Mouse (Mus musculus) liver, postnatal 0 days (tissue): ENCODE results near the gene Rasal1. TPM values are rescaled to one million over a fixed set of nuclear protein-coding genes. Genes with fewer than 3 reads are reported as not detected.

Experiments
- ATAC-seq: fragments of 200-750 bp; cut with Nextera tagmentation; 2 replicates; pipeline ENCODE4 v1.8.0; 2017; ENCODE audit warnings: mild to moderate bottlenecking, moderate library complexity
- DNase-seq: peaks from one replicate; pipeline ENCODE4 v3.0.0-alpha.2; 2016
- H3K27ac ChIP-seq: fragments of 300-500 bp; sonication (generic); 2 replicates; pipeline ENCODE4 v1.5.1; 2014; ENCODE audit warnings: antibody characterized with exemption, moderate library complexity, mild to moderate bottlenecking, low read depth
- H3K27me3 ChIP-seq: fragments of 300-500 bp; sonication (generic); 2 replicates; pipeline ENCODE4 v1.6.1; 2014; ENCODE audit warnings: low read length, control low read depth, mixed read lengths; ENCODE audit not compliant: insufficient read depth
- H3K36me3 ChIP-seq: fragments of 300-500 bp; sonication (generic); replicated peaks from 2 replicates; pipeline ENCODE4 v1.6.1; 2014; ENCODE audit warnings: mild to moderate bottlenecking, control low read depth, low read length, moderate library complexity, mixed read lengths; ENCODE audit not compliant: insufficient read depth
- H3K4me1 ChIP-seq: fragments of 300-500 bp; sonication (generic); 2 replicates; pipeline ENCODE4 v1.6.1; 2014; ENCODE audit warnings: antibody characterized with exemption, mild to moderate bottlenecking, control low read depth; ENCODE audit not compliant: insufficient read depth
- H3K4me2 ChIP-seq: fragments of 300-500 bp; sonication (generic); 2 replicates; pipeline ENCODE4 v1.6.1; 2014; ENCODE audit warnings: low read depth, mild to moderate bottlenecking, low read length, moderate library complexity, mixed read lengths
- H3K4me3 ChIP-seq: fragments of 300-500 bp; sonication (generic); 2 replicates; pipeline ENCODE4 v1.5.1; 2014; ENCODE audit warnings: low read depth, low read length
- H3K9ac ChIP-seq: fragments of 300-500 bp; sonication (generic); replicated peaks from 2 replicates; pipeline ENCODE4 v1.6.1; 2014; ENCODE audit warnings: mild to moderate bottlenecking, moderate library complexity
- H3K9me3 ChIP-seq: fragments of 300-500 bp; sonication (generic); 2 replicates; pipeline ENCODE4 v1.6.1; 2016; ENCODE audit warnings: mild to moderate bottlenecking, control low read depth, low read length, mixed read lengths
- CTCF ChIP-seq: sonication (generic); IDR thresholded peaks from 2 replicates; pipeline ENCODE4 v1.5.1; 2016; ENCODE audit warnings: antibody characterized with exemption, low read depth
- EP300 ChIP-seq: IDR thresholded peaks from 2 replicates; pipeline ENCODE4 v1.6.1; 2016; ENCODE audit warnings: antibody characterized with exemption, low read depth, mild to moderate bottlenecking
- WGBS: fragments of 180-500 bp; shearing (Covaris S2); extraction: QIAGEN DNeasy Blood & Tissue Kit; methylation state at CpG from one replicate; pipeline ENCODE4 v1.1.7; 2014; ENCODE audit not compliant: insufficient replicate concordance; 5-methylcytosine and 5-hydroxymethylcytosine counted together
- polyA plus RNA-seq: library from polyadenylated mRNA; unstranded; fragments of >200 nt; fragmentation: Nextera tagmentation; extraction: Ambion mirVana; gene quantifications from 2 replicates; pipeline ENCODE4 v1.2.1, GENCODE M21; 2015

Gene Rasal1
- 0.20 and 0.36 TPM in 2 replicates for polyA plus RNA-seq

GRCm38 (mm10) chr5:120648569-120649373 lies at the start of gene Rasal1:
Rasal1 (plus strand) TSS chr5:120648812.
- WGBS, result under 1% methylated on average over 47 of the region's 53 CpGs
- H3K4me1 ChIP-seq, result peaks cover 19% of the 10 kb centered on the region
- peak; percentile 72 for ATAC-seq

GRCm38 (mm10) chr5:120599625-120600024 lies 49.0 kb upstream of the Rasal1 start:
- Histone ChIP-seq H3K4me3 (no peak overlapping the region), H3K9ac (no peak overlapping the region), H3K4me1 (peaks cover 17% of the 10 kb centered on the region), H3K9me3 (no peaks in the 10 kb centered on the region), H3K4me2 (peak overlapping the region; percentile 44; the same call in 1 of the 2 replicates), H3K27me3 (no peaks in the 10 kb centered on the region), H3K27ac (no peak overlapping the region), H3K36me3 (no peaks in the 10 kb centered on the region)
- DNase-seq, result no peak
- WGBS, result 50% methylated on average over 6 of the region's 6 CpGs
- ATAC-seq, result peak; percentile 82
- no peak for TF ChIP-seq CTCF
- peak; percentile 73 for TF ChIP-seq EP300

More at GRCm38 (mm10) chr5:120648569-120649373, at the start of gene Rasal1:
- H3K9me3 ChIP-seq, result no peaks in the 10 kb centered on the region
- H3K27ac ChIP-seq, result no peak within 1 kb of the TSS
- peak; percentile 73 for DNase-seq
- peak within 1 kb of the TSS; percentile 66 for H3K4me2 ChIP-seq
- H3K4me3 ChIP-seq, result peak within 1 kb of the TSS; percentile 37
- peaks cover 27% of the 10 kb centered on the region for H3K27me3 ChIP-seq
- peak; percentile 63 for TF ChIP-seq CTCF
- no peak for TF ChIP-seq EP300
- H3K9ac ChIP-seq, result peak within 1 kb of the TSS; percentile 19
- no peaks in the 10 kb centered on the region for H3K36me3 ChIP-seq

GRCm38 (mm10) chr5:120600946-120601668 lies 47.5 kb upstream of the Rasal1 start:
- WGBS, result 62% methylated on average over 11 of the region's 11 CpGs
- Histone ChIP-seq H3K4me1 (peaks cover 22% of the 10 kb centered on the region), H3K36me3 (no peaks in the 10 kb centered on the region), H3K27ac (no peak overlapping the region), H3K9ac (no peak overlapping the region), H3K4me3 (no peak overlapping the region), H3K27me3 (no peaks in the 10 kb centered on the region), H3K9me3 (no peaks in the 10 kb centered on the region), H3K4me2 (no peak overlapping the region)
- ATAC-seq (peak; percentile 31; the same call in 1 of the 2 replicates), DNase-seq (peak; percentile 67)
- TF ChIP-seq CTCF (peak; percentile 88), EP300 (no peak)

GRCm38 (mm10) chr5:120602210-120602609 lies 46.4 kb upstream of the Rasal1 start:
- no peaks in the 10 kb centered on the region for H3K9me3 ChIP-seq
- 89% methylated on average over 12 of the region's 12 CpGs for WGBS
- H3K36me3 ChIP-seq, result no peaks in the 10 kb centered on the region
- no peak overlapping the region for H3K9ac ChIP-seq
- no peak overlapping the region for H3K4me3 ChIP-seq
- ATAC-seq (no peak), DNase-seq (no peak)
- no peak overlapping the region for H3K4me2 ChIP-seq
- H3K4me1 ChIP-seq, result peaks cover 22% of the 10 kb centered on the region
- H3K27ac ChIP-seq, result no peak overlapping the region
- no peaks in the 10 kb centered on the region for H3K27me3 ChIP-seq
- TF ChIP-seq EP300 (no peak), CTCF (no peak)

- Histone ChIP-seq H3K4me1 (peaks cover 22% of the 10 kb centered on the region), H3K27me3 (no peaks in the 10 kb centered on the region), H3K9ac (no peak overlapping the region), H3K4me2 (no peak overlapping the region), H3K4me3 (no peak overlapping the region), H3K9me3 (no peaks in the 10 kb centered on the region), H3K27ac (no peak overlapping the region), H3K36me3 (no peaks in the 10 kb centered on the region)
- ATAC-seq (no peak), DNase-seq (no peak)
- WGBS, result 82% methylated on average over 7 of the region's 7 CpGs
- no peak for TF ChIP-seq CTCF
- no peak for TF ChIP-seq EP300
Observed at GRCm38 (mm10) chr5:120603515-120603914, 45.1 kb upstream of the Rasal1 start.

GRCm38 (mm10) chr5:120604839-120605238 lies 43.8 kb upstream of the Rasal1 start:
- Histone ChIP-seq H3K27me3 (no peaks in the 10 kb centered on the region), H3K4me2 (peak overlapping the region; percentile 63), H3K9me3 (no peaks in the 10 kb centered on the region), H3K27ac (0 out of 2 replicates have a peak overlapping the region, but pooled peaks have one; percentile 19), H3K4me3 (peak overlapping the region; percentile 21; the same call in 1 of the 2 replicates), H3K4me1 (peaks cover 13% of the 10 kb centered on the region), H3K36me3 (no peaks in the 10 kb centered on the region), H3K9ac (peak overlapping the region; percentile 31; the same call in 1 of the 2 replicates)
- DNase-seq (peak; percentile 91), ATAC-seq (peak; percentile 58)
- TF ChIP-seq EP300, result no peak
- TF ChIP-seq CTCF, result peak; percentile 93
- WGBS, result 2% methylated on average over 6 of the region's 6 CpGs
